Mouse (Mus musculus): ENCODE data around the gene Vangl2. TPM values are rescaled to one million over a fixed set of nuclear protein-coding genes. Genes with fewer than 3 reads are reported as not detected.
"Not testable (repeated sequence)": the region's sequence is repeated elsewhere in the genome, so short reads cannot be mapped to it uniquely, and the experiment has no call there.

Gene Vangl2
- polyA plus RNA-seq, 1 experiment from 2014 or later, result 28.6 TPM

DNA sequence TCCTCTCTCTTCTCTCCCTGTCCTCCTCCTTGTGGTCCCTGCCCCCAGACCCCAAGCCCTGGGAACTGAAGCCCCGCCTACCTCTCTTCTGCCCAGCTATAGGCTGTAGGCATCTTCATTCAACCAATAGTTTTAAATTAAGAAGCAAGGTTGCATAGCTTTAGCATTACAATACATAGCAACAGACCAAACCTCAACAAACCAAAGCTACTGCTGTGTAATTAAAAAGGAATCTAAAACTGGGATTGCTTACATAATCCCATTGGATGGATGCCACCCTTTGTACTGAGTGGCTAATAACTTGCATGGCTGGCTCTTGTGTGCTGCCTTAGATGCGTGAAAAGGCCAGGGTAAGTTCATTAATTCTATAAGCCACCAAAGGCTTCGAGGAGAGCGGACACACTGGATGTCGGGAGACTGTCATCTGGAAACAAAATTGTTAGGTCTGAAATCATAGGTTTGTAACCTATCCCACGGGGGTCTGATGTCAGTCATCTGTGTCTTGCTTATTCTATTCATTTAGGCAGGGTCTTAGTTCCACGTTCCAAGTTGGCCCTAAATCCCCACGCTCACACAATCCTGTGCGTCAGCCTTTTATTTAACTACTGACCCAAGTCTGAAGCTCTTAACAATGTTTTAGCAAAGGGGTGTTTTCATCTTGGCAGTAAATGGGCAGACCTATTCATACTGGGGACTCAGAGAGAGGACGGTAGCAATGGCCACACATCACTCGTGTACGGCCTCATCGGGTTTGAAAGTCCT, 48.1 kb downstream of the Vangl2 start:
- H3K9ac ChIP-seq (replicated peaks; ENCODE audit: low read length), result no peak overlapping the region
- H3K9me3 ChIP-seq (replicated peaks; ENCODE audit: control insufficient read depth, low read length), result no peaks in the 10 kb centered on the region
- no peak overlapping the region for H3K27ac ChIP-seq (replicated peaks; ENCODE audit: low read depth, low read length)
- H3K4me1 ChIP-seq (ENCODE audit: control insufficient read depth, insufficient read depth, low read length), result no peaks in the 10 kb centered on the region
- H3K4me2 ChIP-seq (ENCODE audit: low read depth, low read length), result no peak overlapping the region
- H3K36me3 ChIP-seq (replicated peaks; ENCODE audit: control insufficient read depth, insufficient read depth, low read depth, low read length), result no peaks in the 10 kb centered on the region
- 89% methylated on average over 13 of the region's 13 CpGs for WGBS
- no peak overlapping the region for H3K4me3 ChIP-seq (ENCODE audit: low read depth, low read length)
- no peaks in the 10 kb centered on the region for H3K27me3 ChIP-seq (ENCODE audit: control insufficient read depth, insufficient read depth, low read length)
- no peak for ATAC-seq (replicated peaks; ENCODE audit: insufficient number of reproducible peaks, low FRiP score, low TSS enrichment, low read depth)
- DNase-seq (ENCODE audit: low spot score), result no peak

DNA sequence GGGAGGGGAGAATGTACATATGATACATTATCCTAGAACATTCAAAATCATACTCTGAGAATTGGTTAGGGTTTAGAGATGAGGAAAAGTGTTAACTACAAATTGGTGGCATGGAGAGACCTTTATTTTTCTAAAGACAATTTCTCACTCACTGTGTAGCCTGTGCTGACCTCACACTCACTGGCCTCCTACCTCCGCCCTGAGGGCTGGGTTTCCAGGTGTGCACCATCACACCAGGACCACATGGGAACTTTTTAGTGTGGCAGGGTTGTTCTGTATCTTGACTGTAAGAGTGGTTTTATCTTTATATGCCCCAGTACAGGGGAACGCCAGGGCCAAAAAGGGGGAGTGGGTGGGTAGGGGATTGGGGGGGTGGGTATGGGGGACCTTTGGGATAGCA, 50.4 kb downstream of the Vangl2 start:
- DNase-seq (ENCODE audit: low spot score) (no peak), ATAC-seq (replicated peaks; ENCODE audit: insufficient number of reproducible peaks, low FRiP score, low TSS enrichment, low read depth) (no peak)
- Histone ChIP-seq H3K27ac (replicated peaks; ENCODE audit: low read depth, low read length) (no peak overlapping the region), H3K36me3 (replicated peaks; ENCODE audit: control insufficient read depth, insufficient read depth, low read depth, low read length) (no peaks in the 10 kb centered on the region), H3K9me3 (replicated peaks; ENCODE audit: control insufficient read depth, low read length) (no peaks in the 10 kb centered on the region), H3K9ac (replicated peaks; ENCODE audit: low read length) (no peak overlapping the region), H3K4me3 (ENCODE audit: low read depth, low read length) (no peak overlapping the region), H3K4me1 (ENCODE audit: control insufficient read depth, insufficient read depth, low read length) (no peaks in the 10 kb centered on the region), H3K27me3 (ENCODE audit: control insufficient read depth, insufficient read depth, low read length) (no peaks in the 10 kb centered on the region), H3K4me2 (ENCODE audit: low read depth, low read length) (no peak overlapping the region)
- WGBS, result 89% methylated on average over 2 of the region's 2 CpGs

DNA sequence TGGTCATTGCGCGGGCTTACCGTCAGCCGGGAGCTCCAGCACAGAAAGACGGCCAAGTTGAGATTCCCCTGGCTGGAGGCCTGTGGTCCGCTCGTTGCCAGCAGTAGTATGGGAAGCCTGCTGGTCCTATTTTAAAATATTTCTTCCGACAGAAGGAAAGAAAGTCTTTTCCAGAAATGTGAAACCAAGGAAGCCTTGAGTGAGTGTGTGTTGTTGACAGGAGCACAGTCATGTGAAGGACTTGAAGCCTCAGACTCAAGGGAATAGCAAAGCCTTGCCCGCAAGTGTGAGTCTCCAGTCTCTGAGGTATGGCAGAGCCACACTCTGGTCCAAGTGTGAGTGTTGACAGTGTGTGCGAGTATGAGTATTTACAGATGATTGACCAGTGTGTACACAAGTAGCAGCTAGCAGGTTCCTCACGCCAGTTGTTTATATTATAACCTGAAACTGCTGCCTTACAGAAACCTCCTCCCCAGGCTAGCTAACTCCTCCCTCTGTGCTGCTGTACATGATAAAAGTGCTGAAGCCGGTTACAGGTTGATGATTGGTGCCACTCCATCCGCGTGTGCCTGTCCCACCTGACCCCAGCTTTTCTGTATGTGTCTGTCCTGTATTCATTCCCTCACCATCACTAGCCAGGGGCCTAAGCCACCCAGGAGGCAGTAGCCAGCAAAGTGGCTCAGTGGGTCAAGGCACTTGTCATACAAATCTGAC, 51.3 kb downstream of the Vangl2 start:
- 0 out of 2 replicates have a peak, but pooled peaks have one; percentile 14 for ATAC-seq (replicated peaks; ENCODE audit: insufficient number of reproducible peaks, low FRiP score, low TSS enrichment, low read depth)
- 88% methylated on average over 14 of the region's 14 CpGs for WGBS

DNA sequence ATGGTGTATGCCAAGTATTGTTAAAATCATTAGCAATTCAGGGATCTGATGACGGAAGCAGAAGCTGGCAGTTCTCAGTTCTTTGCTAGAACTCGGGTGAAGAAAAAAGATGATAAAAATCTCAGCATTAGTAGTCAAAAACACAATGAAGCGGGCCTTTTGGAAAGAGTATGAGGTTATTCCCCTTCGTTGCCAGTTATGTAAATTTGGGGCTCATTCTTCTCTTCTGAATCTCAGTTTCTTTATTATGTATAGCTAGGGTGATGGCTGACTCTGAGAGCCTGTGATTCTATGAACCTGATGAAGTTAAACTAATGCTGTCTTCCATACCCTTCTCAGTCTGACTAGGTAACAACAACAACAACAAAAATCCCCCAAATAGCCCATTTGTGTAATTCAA, 52.4 kb downstream of the Vangl2 start:
- Histone ChIP-seq H3K4me3 (ENCODE audit: low read depth, low read length) (no peak overlapping the region), H3K4me2 (ENCODE audit: low read depth, low read length) (no peak overlapping the region), H3K4me1 (ENCODE audit: control insufficient read depth, insufficient read depth, low read length) (no peaks in the 10 kb centered on the region), H3K27ac (replicated peaks; ENCODE audit: low read depth, low read length) (no peak overlapping the region), H3K9ac (replicated peaks; ENCODE audit: low read length) (no peak overlapping the region), H3K9me3 (replicated peaks; ENCODE audit: control insufficient read depth, low read length) (no peaks in the 10 kb centered on the region), H3K27me3 (ENCODE audit: control insufficient read depth, insufficient read depth, low read length) (no peaks in the 10 kb centered on the region), H3K36me3 (replicated peaks; ENCODE audit: control insufficient read depth, insufficient read depth, low read depth, low read length) (no peaks in the 10 kb centered on the region)
- DNase-seq (ENCODE audit: low spot score) (no peak), ATAC-seq (replicated peaks; ENCODE audit: insufficient number of reproducible peaks, low FRiP score, low TSS enrichment, low read depth) (no peak)
- 89% methylated on average over 4 of the region's 4 CpGs for WGBS

More for the DNA sequence above, 51.3 kb downstream of the Vangl2 start:
- H3K27ac ChIP-seq (replicated peaks; ENCODE audit: low read depth, low read length), result no peak overlapping the region
- no peaks in the 10 kb centered on the region for H3K9me3 ChIP-seq (replicated peaks; ENCODE audit: control insufficient read depth, low read length)
- no peak overlapping the region for H3K4me2 ChIP-seq (ENCODE audit: low read depth, low read length)
- DNase-seq (ENCODE audit: low spot score), result no peak
- no peaks in the 10 kb centered on the region for H3K27me3 ChIP-seq (ENCODE audit: control insufficient read depth, insufficient read depth, low read length)
- H3K4me3 ChIP-seq (ENCODE audit: low read depth, low read length), result no peak overlapping the region
- H3K9ac ChIP-seq (replicated peaks; ENCODE audit: low read length), result no peak overlapping the region
- H3K4me1 ChIP-seq (ENCODE audit: control insufficient read depth, insufficient read depth, low read length), result no peaks in the 10 kb centered on the region
- no peaks in the 10 kb centered on the region for H3K36me3 ChIP-seq (replicated peaks; ENCODE audit: control insufficient read depth, insufficient read depth, low read depth, low read length)

DNA sequence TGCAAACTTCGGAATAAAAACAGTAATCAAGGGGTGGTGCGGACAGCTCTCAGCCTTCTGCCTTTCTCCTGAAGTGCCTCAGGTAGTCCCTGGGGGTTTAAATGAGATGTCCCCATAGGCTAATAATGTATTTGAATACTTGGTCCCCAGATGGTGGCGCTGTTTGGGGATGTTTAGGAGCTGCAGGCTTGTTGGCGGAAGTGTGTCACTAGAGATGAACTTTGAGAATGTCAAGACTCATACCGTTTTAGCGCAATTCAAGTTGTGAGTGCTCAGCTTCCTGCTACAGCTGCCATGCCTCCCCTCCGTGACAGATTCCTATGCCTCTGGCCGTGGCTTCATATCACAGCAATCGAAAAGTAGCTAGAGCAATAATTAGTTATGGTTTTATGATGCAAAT, 52.9 kb downstream of the Vangl2 start:
- WGBS, result 91% methylated on average over 9 of the region's 9 CpGs
- Histone ChIP-seq H3K36me3 (replicated peaks; ENCODE audit: control insufficient read depth, insufficient read depth, low read depth, low read length) (no peaks in the 10 kb centered on the region), H3K27ac (replicated peaks; ENCODE audit: low read depth, low read length) (no peak overlapping the region), H3K4me1 (ENCODE audit: control insufficient read depth, insufficient read depth, low read length) (no peaks in the 10 kb centered on the region), H3K9me3 (replicated peaks; ENCODE audit: control insufficient read depth, low read length) (no peaks in the 10 kb centered on the region), H3K4me2 (ENCODE audit: low read depth, low read length) (no peak overlapping the region), H3K9ac (replicated peaks; ENCODE audit: low read length) (no peak overlapping the region), H3K27me3 (ENCODE audit: control insufficient read depth, insufficient read depth, low read length) (no peaks in the 10 kb centered on the region), H3K4me3 (ENCODE audit: low read depth, low read length) (no peak overlapping the region)
- no peak for ATAC-seq (replicated peaks; ENCODE audit: insufficient number of reproducible peaks, low FRiP score, low TSS enrichment, low read depth)
- no peak for DNase-seq (ENCODE audit: low spot score)

DNA sequence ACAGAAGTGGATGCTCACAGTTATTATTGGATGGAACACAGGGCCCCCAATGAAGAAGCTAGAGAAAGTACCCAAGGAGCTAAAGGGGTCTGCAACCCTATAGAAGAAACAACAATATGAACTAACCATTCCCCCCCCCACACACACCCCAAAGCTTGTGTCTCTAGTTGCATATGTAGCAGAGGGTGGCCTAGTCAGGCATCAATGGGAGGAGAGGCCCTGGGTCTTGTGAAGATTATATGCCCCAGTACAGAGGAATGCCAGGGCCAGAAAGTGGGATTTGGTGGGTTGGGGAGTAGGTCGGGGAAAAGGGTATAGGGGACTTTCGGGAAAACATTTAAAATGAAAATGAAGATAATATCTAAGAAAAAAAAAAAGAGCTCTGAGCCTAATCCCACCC, 53.9 kb downstream of the Vangl2 start:
- H3K9me3 ChIP-seq (replicated peaks; ENCODE audit: control insufficient read depth, low read length); H3K4me2 ChIP-seq (ENCODE audit: low read depth, low read length); H3K27me3 ChIP-seq (ENCODE audit: control insufficient read depth, insufficient read depth, low read length); H3K36me3 ChIP-seq (replicated peaks; ENCODE audit: control insufficient read depth, insufficient read depth, low read depth, low read length); DNase-seq (ENCODE audit: low spot score); H3K9ac ChIP-seq (replicated peaks; ENCODE audit: low read length); H3K4me3 ChIP-seq (ENCODE audit: low read depth, low read length); H3K27ac ChIP-seq (replicated peaks; ENCODE audit: low read depth, low read length); ATAC-seq (replicated peaks; ENCODE audit: insufficient number of reproducible peaks, low FRiP score, low TSS enrichment, low read depth); H3K4me1 ChIP-seq (ENCODE audit: control insufficient read depth, insufficient read depth, low read length): not testable (repeated sequence)
- WGBS, result 87% methylated on average over 2 of the region's 2 CpGs

DNA sequence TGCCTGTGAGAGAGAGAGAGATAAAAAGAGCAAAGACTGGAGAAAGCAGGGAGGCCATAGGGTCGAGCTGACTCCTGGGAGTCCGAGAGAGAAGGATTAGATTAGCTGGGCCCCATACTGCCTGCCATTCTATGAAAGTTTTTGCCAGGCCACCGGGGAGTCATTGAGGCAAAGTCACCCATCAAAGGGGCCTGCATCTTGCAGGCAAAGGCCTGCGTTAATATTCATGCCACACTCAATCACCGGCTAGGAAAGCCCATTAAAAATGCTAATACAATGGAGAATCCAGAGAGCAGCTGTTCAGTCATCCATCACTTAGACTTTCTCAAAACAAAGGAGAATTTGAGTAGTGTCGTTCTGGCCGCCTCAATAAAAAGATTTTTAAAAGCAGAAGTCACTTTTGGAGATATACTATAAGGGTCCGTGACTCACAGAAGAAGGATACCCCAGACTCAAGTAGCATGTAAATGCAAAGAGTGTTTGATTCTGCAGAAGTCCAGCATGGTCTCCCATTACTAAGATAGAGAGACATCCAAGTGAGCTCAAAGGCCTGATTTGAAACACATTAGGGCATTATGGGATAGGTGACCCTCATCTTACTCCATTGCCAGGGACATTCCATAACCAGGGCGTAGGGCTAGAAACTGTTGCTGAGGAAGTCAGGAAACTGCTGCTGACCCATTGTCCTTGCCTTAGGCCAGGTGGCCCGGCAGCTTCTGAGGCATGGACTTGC, 57.2 kb downstream of the Vangl2 start:
- H3K4me3 ChIP-seq (ENCODE audit: low read depth, low read length), result no peak overlapping the region
- DNase-seq (ENCODE audit: low spot score) (no peak), ATAC-seq (replicated peaks; ENCODE audit: insufficient number of reproducible peaks, low FRiP score, low TSS enrichment, low read depth) (0 out of 2 replicates have a peak, but pooled peaks have one; percentile 29)
- no peaks in the 10 kb centered on the region for H3K36me3 ChIP-seq (replicated peaks; ENCODE audit: control insufficient read depth, insufficient read depth, low read depth, low read length)
- H3K27ac ChIP-seq (replicated peaks; ENCODE audit: low read depth, low read length), result no peak overlapping the region
- no peaks in the 10 kb centered on the region for H3K9me3 ChIP-seq (replicated peaks; ENCODE audit: control insufficient read depth, low read length)
- H3K9ac ChIP-seq (replicated peaks; ENCODE audit: low read length), result no peak overlapping the region
- no peak overlapping the region for H3K4me2 ChIP-seq (ENCODE audit: low read depth, low read length)
- no peaks in the 10 kb centered on the region for H3K27me3 ChIP-seq (ENCODE audit: control insufficient read depth, insufficient read depth, low read length)
- 63% methylated on average over 10 of the region's 10 CpGs for WGBS
- H3K4me1 ChIP-seq (ENCODE audit: control insufficient read depth, insufficient read depth, low read length), result no peaks in the 10 kb centered on the region

DNA sequence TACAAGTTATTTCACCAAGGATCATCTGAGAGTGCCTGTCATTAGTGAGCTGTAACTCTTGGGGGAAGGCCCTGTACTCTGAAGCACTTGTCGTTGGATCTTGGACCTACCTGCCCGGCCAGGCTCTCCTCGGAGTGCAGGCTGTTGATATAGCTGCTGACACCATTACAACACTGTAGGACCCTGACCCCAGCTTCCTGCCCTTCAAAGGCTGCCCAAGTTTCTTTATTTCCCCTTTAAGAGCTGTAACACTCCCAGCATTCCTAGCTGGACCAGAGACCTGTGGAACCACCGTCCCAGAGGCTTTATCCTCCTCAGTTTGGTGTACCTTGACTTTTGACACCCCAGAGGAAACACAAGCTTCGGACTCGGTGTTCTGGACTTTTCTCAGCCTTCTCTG, 59.0 kb downstream of the Vangl2 start:
- Histone ChIP-seq H3K36me3 (replicated peaks; ENCODE audit: control insufficient read depth, insufficient read depth, low read depth, low read length) (no peaks in the 10 kb centered on the region), H3K9ac (replicated peaks; ENCODE audit: low read length) (no peak overlapping the region), H3K4me3 (ENCODE audit: low read depth, low read length) (no peak overlapping the region), H3K4me2 (ENCODE audit: low read depth, low read length) (no peak overlapping the region), H3K27ac (replicated peaks; ENCODE audit: low read depth, low read length) (no peak overlapping the region), H3K4me1 (ENCODE audit: control insufficient read depth, insufficient read depth, low read length) (no peaks in the 10 kb centered on the region), H3K27me3 (ENCODE audit: control insufficient read depth, insufficient read depth, low read length) (no peaks in the 10 kb centered on the region), H3K9me3 (replicated peaks; ENCODE audit: control insufficient read depth, low read length) (no peaks in the 10 kb centered on the region)
- 79% methylated on average over 6 of the region's 6 CpGs for WGBS
- no peak for DNase-seq (ENCODE audit: low spot score)
- ATAC-seq (replicated peaks; ENCODE audit: insufficient number of reproducible peaks, low FRiP score, low TSS enrichment, low read depth), result no peak
